Mouse (Mus musculus): Measurements from ENCODE around the gene Iqub.

The Iqub gene

DNA sequence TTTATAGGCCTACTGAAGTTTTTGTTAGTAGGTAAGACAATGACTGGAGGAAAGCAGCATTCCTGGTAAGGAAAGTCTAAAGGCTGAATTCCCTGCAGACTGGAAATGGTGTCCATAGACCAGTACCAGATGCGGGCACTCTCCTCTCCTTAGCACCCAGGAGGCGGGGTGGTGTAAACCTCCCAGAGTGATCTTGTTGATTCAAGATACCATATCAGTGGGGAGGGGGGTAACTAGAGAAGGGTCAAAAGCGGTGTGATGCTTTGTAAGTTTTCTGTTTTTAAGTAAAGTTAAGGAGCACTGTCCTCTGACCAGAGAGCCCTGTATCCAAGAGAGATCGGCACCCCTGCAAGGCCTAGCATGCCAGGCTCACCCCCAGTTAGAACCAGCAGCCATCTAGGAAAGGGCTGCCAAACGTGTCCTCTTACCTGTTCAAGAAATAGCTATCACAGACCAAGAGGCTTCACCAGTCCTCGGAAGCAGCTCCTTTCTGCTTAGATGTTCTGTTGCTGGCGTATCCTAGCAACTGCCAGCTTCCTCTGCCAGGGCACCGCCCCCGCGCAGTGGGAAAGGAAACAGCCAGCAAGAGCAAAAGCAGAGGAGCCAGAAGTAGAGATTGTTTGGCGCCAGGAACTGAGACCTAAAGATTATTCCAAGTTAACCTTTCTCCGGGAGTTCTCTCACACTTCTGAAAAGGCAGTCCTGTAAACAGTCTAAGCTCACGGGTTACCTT lies at the start of gene Iqub:
Gene Iqub, minus strand, starts transcription at position 516 of the 733 bp plus-strand sequence.
- ChIA-PET POLR2A (interaction anchor here in 1 of 4 experiments (1.3 to 1.4 kb wide), 2 partner anchors 11 to 13 kb away, joined by 3 to 4 read pairs; partner anchors contain the start of genes Asb15 and Ndufa5), CTCF (interaction anchor here in 2 of 4 experiments (0.6 kb wide), 2 partner anchors 15 to 24 kb away, joined by 3 to 7 read pairs; no protein-coding TSS in a partner anchor)

DNA sequence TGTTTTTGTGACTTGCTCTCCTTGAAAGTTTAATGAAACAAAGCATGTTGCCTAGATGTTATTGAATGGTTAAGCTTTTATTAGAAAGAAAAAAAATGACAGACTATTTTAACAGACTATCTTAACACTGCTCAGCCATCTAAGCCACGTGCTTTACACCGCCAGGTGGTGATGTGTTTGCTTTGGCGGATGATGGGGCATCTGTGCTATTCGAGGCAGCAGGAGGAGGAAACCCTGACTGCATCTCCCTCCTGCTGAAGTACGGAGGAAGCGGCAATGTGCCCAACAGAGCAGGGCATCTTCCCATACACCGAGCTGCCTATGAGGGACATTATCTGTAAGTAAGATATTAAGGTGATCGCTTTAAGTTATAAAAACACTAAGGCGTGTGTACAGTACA lies 49.2 kb upstream of the Iqub start:
- ChIA-PET CTCF (no interaction called here), POLR2A (no interaction called here)

DNA sequence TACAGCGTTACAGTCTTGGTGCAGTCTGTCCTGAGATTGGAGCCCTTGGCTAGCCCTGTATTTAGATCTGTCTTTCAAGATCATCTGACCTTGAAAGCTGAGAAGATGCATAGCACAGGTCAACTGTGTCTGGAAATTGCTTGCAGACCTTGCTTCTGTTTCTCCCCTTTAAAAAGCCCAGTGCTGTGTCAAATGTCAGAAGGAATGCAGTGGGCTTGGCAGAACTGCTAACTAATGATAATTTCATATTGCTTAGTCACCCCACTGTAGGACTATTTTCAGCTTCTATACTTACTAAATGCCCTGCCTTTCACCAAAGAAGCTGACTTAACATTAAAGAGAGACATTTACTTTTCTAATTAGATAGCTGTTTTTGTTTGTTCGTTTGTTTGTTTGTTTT lies 40.6 kb upstream of the Iqub start:
- ChIA-PET CTCF (no interaction called here), POLR2A (no interaction called here)

- CTCF ChIA-PET = no interaction called here
- POLR2A ChIA-PET = no interaction called here
Measured at GRCm38 (mm10) chr6:24554427-24555086, 39.7 kb upstream of the Iqub start.

- ChIA-PET POLR2A (interaction anchor here in 1 of 4 experiments (1.0 kb wide), 1 partner anchor 55 kb away, joined by 3 read pairs; no protein-coding TSS in a partner anchor), CTCF (no interaction called here)
Measured at GRCm38 (mm10) chr6:24552046-24552445, 37.2 kb upstream of the Iqub start.

DNA sequence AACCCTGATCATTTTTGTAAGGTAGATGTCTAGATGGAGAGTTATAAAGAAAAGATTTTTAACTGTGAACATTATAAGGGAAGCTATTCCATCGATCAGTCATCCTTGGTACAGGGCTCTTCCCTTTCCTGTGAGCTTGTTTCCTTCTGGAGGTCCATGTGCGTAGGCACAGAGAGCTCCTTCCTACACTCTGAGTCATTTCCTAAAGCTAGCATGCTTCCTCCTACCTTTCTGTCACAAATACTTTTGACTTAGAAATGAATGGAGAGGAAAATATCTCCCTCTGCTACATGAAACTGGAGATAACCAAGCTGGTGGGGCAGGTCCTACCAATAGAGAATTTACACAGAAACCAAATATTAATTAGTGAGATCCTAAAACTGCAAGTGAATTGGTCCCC lies 34.9 kb upstream of the Iqub start:
- ChIA-PET CTCF (no interaction called here), POLR2A (no interaction called here)

DNA sequence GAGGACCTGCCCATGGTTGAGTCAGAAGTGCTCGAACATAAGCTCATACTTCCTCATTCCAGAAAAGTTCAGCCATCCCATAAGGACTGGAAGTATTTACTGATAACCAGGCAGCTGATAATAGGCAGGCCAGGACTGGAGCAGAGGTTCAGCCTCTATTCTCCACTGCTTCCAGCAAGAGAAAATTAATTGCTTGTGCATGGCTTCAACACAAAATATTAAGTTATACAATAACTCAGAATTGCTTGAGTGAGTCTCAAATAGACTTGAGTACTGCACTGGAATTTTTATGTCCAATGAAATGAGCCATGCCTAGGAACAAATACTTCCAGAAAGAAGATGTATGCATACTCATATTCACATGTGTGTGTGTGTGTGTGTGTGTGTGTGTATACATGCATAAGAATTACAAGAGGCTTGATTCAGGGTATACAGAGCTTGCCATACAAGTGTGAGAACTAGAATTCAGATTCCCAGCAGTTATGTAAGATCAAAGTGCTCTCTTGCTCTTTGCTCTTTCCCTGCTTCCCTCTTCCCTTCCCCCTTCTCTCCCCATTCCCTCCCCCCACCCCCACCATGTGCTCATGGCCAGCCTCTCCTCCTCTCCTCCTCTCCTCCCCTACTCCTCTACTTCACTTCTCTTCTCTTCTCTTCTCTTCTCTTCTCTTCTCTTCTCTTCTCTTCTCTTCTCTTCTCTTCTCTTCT lies 32.0 kb upstream of the Iqub start:
- CTCF ChIA-PET = no interaction called here
- POLR2A ChIA-PET = no interaction called here

DNA sequence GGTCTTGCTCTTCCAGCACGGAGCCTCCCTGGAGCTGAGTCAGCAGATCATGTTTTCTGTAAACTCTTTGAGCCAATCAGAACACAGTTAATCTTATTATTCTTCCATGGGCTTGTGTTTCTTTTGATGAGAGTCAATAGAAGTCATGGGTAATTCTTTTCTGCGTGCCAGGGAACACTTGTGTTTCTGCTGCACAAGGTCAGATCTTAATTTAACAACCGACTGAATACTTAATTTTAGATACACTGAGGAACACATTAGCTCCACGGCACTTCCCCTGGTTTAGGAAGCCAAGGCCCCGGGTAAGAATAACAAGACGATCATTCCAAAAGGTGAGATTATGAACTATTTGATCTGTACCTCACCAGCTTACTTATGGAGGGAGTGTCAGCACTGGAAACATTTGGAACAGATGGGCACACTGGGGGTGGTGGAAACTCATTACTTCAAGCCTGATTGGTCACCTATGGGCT lies 28.3 kb upstream of the Iqub start:
- ChIA-PET POLR2A (interaction anchor here in 2 of 4 experiments (0.6 to 0.7 kb wide), 2 partner anchors 13 to 74 kb away, joined by 3 read pairs; no protein-coding TSS in a partner anchor), CTCF (interaction anchor here in 1 of 4 experiments (0.5 kb wide), 1 partner anchor 91 kb away, joined by 3 read pairs; no protein-coding TSS in a partner anchor)

DNA sequence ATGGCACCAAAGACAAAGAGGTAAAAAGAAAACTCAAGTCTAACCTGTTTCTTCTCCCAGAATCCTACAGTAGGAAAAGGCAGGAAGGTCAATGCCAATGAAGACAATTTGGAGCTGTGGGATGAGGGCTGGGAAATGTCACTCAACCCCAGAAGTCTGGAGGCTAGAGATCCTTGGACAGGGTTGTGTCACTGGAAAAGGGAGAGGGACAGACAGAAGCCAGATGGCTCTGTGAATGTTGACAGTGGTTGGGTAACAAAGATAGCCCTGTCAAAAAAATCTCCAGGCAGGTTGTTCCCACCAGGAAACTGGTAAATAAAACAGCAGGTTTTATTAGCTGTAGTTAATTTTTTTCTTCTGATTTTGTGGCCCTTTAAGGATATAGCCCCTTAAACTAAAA lies 27.5 kb upstream of the Iqub start:
- CTCF ChIA-PET = interaction anchor here in 1 of 4 experiments (0.6 kb wide), 1 partner anchor 53 kb away, joined by 3 read pairs; no protein-coding TSS in a partner anchor
- POLR2A ChIA-PET = interaction anchor here in 2 of 4 experiments (0.6 to 0.7 kb wide), 2 partner anchors 12 to 74 kb away, joined by 3 read pairs; no protein-coding TSS in a partner anchor

DNA sequence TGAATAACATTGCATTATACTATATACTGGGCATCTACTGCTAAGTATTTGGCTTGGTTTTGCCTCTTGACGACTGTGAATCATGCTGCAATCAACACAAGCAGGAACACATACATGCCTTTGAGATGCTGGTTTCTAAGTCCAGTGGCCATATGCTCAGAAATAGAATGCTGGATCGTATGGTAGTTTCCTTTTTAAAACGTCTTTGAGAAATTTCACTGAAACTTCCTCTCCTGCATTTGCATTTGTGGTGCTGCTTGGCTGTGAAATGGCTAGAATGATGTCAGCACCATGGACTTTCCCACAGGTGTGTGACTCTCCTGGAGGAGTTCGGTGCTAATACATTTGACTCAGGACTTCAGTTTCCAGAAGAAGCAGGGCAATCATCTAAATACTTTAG lies 25.2 kb upstream of the Iqub start:
- POLR2A ChIA-PET = no interaction called here

DNA sequence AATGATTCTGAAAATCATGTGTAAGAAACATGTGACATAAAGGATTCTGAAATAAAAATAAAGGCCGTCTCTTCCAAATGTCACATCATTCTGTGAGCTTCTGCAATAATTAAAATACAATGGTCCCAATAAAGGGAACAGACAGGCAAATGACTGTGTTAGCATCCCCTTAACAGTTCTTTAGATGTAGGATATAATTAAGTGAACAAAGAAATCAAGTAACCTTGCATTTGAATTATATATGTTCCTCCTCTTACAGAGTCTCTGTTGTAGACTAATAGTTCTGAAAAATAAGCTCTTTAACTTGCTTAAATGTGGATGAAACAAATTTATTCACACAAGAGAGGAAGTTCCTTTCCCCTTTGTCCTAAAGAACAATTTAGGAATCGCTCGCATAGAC lies 23.6 kb upstream of the Iqub start:
- ChIA-PET CTCF (no interaction called here), POLR2A (no interaction called here)

More for the DNA sequence above, 25.2 kb upstream of the Iqub start:
- CTCF ChIA-PET = no interaction called here

DNA sequence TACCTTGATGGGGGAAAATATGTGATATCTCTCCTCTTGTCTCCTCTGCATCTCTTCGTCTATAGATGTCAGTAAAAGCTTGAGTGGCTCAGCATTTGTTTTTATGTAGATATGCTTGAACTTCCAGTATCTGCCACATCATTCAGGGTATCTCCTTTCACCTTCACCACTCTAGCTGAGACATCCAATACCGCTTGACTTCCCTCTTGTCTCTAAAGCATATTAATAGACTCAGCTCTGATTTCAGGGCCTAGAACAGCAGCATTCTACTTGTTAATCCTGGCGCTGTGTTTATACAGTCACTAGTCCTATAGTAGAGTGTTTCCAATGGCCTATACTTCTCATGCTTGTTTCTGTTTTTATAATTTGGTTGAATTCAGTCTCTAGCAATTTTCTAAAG lies 17.9 kb upstream of the Iqub start:
- ChIA-PET CTCF (no interaction called here), POLR2A (no interaction called here)

DNA sequence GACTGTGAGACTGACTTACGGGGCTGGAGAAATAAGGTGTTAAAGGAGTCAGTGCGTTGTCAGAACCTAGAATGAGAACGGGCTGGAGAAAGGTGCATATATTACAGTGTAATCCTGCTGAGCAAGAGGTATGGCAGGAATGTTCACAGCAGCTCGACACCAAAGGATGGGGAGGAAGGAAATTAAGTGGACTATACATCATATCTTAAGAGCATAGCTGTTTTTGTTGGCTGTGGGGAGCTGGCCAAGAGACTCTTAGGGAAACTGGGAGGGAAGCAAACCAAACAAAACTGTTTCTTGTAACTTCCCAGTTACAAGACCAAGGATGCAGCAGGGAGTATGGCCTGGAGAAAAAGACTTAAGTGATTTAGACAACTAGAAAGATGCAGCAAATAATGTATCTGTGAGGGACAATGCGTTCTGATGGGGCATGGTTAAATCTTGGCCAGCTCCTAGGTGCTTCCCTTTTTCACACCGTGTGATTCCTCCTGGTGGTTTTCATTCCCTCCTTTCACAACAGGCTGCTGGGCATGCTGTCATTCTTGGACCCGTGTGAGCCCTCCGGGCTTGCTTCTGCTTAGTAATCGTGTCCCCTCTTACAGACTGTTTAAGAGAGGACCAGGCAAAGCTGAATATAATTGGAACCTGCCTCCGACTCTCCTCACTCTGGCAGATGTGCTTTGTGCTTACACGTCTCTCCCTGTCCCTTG lies 16.0 kb upstream of the Iqub start:
- ChIA-PET POLR2A (interaction anchor here in 3 of 4 experiments (1.0 to 1.4 kb wide), 3 partner anchors 10 to 95 kb away, joined by 3 to 4 read pairs (median 3); no protein-coding TSS in a partner anchor), CTCF (interaction anchor here (0.6 to 2.1 kb wide), 10 partner anchors 14 to 1057 kb away, joined by 3 to 19 read pairs (median 5); no protein-coding TSS in a partner anchor)

- POLR2A ChIA-PET = interaction anchor here (0.6 to 1.4 kb wide), 8 partner anchors 9 to 1544 kb away, joined by 3 to 5 read pairs (median 3); no protein-coding TSS in a partner anchor
- CTCF ChIA-PET = interaction anchor here (0.6 to 2.1 kb wide), 16 partner anchors 9 to 1058 kb away, joined by 3 to 19 read pairs (median 4); no protein-coding TSS in a partner anchor
Measured at GRCm38 (mm10) chr6:24530166-24530565, 15.3 kb upstream of the Iqub start.

DNA sequence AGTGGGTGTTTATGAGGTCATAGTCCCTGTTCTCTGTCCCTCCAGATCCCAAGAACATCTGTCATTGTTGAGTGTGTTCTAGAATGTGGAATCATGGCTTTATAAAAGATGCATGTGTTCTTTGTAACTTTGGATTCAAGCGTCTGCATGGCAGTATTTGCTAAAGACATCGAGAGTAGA lies 13.1 kb upstream of the Iqub start, which contains the start of gene Asb15:
Gene Asb15, plus strand, starts transcription at position 81 of the 180 bp plus-strand sequence.
- POLR2A ChIA-PET = interaction anchor here in 3 of 4 experiments (0.7 to 1.1 kb wide), 3 partner anchors 9 to 41 kb away, joined by 3 read pairs; partner anchors contain the start of gene Iqub (in 1 of the 3)
- CTCF ChIA-PET = interaction anchor here in 3 of 4 experiments (0.5 to 2.0 kb wide), 4 partner anchors 17 to 194 kb away, joined by 3 to 7 read pairs (median 4); no protein-coding TSS in a partner anchor

- ChIA-PET POLR2A (interaction anchor here in 3 of 4 experiments (0.7 to 1.1 kb wide), 5 partner anchors 9 to 189 kb away, joined by 3 read pairs; partner anchors contain the start of gene Iqub (in 1 of the 3)), CTCF (interaction anchor here in 3 of 4 experiments (0.5 to 2.0 kb wide), 4 partner anchors 16 to 194 kb away, joined by 3 to 7 read pairs (median 4); no protein-coding TSS in a partner anchor)
Measured at GRCm38 (mm10) chr6:24527155-24528063, 12.5 kb upstream of the Iqub start, which contains the start of gene Ndufa5. Gene Ndufa5 (minus strand): TSS chr6:24528013.

DNA sequence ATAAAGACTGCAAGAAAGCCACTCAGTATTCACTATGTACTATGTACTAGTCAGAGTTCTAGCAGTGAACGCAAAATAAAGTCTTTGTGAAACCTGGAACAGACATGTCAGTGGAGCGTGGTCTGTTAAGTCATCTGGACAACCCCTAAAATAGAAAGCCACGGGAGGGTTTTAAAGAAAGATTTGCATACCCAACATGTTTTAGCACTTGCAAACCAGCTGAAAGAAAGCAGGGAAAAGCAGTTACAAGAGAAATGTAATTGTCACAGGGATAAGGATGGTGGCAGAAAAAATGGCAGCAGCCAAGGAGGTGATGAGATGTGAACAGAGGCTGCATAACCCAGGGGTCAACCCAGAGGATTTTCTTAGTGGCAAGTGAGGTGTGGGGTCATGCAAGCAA lies 10.8 kb upstream of the Iqub start:
- ChIA-PET POLR2A (interaction anchor here in 1 of 4 experiments (1.0 kb wide), 1 partner anchor 11 kb away, joined by 4 read pairs; the partner anchor contains the start of gene Iqub), CTCF (no interaction called here)
